Mouse (Mus musculus) bone marrow macrophage, adult 2 months (primary cell): ENCODE data around the gene Tor4a.

ENCODE experiments used
- CTCF ChIP-seq: IDR thresholded peaks from 2 replicates; pipeline ENCODE4 v1.5.1; 2012; ENCODE audit warnings: low read depth, mild to moderate bottlenecking, low read length, moderate library complexity
- POLR2A ChIP-seq: IDR thresholded peaks from 2 replicates; pipeline ENCODE4 v1.6.1; 2012; ENCODE audit warnings: mild to moderate bottlenecking, low read depth, low read length, borderline replicate concordance

- TF ChIP-seq CTCF (no peak), POLR2A (no peak)
These were observed 22.9 kb downstream of the Tor4a start for GRCm38 (mm10) chr2:25173821-25174220.
